In the genomic region with DNA sequence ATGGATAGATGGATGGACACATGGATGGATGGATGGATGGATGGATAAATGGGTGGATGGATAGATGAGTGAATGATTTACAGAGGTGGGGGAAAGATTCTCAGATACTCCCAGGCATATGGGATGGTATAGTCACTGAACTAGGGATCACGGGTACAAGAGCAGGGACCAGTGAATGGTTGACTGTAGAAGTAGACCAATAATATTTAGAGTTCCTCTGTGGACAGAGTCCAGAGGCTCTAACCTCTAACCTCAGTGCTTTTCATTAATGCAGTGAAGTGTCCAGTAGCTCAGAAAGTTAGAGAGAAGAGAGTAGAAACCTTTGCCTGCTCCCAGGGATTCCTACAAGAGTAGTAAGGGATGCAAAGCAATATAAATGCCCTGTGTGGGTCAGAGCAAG, we compare ENCODE assay signal across 26 mouse cellular contexts.
DNase-seq lines count a peak whose midpoint lies in the region; ATAC-seq lines count a peak whose summit lies in the region.
"Had no signal": no experiment of that assay in that cellular context is flagged by ENCODE, and none has a peak within 500 bp of the region (broad histone marks: within the 10 kb centered on the region; RNA-seq: fewer than 3 reads in every experiment).

No protein-coding gene starts in this region.

- ATAC-seq in kidney, embryonic 14.5 days (ENCODE audit: low FRiP score, low TSS enrichment) = no peak
- ATAC-seq in hindbrain, embryonic 12.5 days (ENCODE audit: low FRiP score) = no peak
- ATAC-seq: forebrain, embryonic 14.5 days; forebrain, postnatal 0 days; hindbrain, postnatal 0 days; Patski had no signal

- no peak overlapping the region for H3K27ac ChIP-seq in kidney, embryonic 14.5 days (ENCODE audit: low read depth, low read length)
- no peak overlapping the region for H3K27ac ChIP-seq in hindbrain, embryonic 12.5 days
- H3K27ac ChIP-seq: embryonic facial prominence, embryonic 12.5 days; embryonic facial prominence, embryonic 15.5 days; gastrocnemius, adult 2 months; heart, embryonic 10.5 days; heart, embryonic 13.5 days; hindbrain, embryonic 14.5 days; hindbrain, postnatal 0 days had no signal

- no peak overlapping the region for H3K4me3 ChIP-seq in kidney, embryonic 14.5 days (ENCODE audit: low read length)
- H3K4me3 ChIP-seq in hindbrain, embryonic 12.5 days = no peak overlapping the region
- H3K4me3 ChIP-seq: embryonic facial prominence, embryonic 12.5 days; embryonic facial prominence, embryonic 15.5 days; gastrocnemius, adult 2 months; heart, embryonic 10.5 days; heart, embryonic 13.5 days had no signal

- no peaks in the 10 kb centered on the region for H3K36me3 ChIP-seq in kidney, embryonic 14.5 days (ENCODE audit: control insufficient read depth, insufficient read depth, low read length)
- no peaks in the 10 kb centered on the region for H3K36me3 ChIP-seq in hindbrain, embryonic 12.5 days
- H3K36me3 ChIP-seq: embryonic facial prominence, embryonic 12.5 days; embryonic facial prominence, embryonic 15.5 days; G1E; heart, embryonic 10.5 days; heart, embryonic 13.5 days had no signal

- H3K9ac ChIP-seq in kidney, embryonic 14.5 days (ENCODE audit: low read depth, low read length) = no peak overlapping the region
- no peak overlapping the region for H3K9ac ChIP-seq in hindbrain, embryonic 12.5 days
- H3K9ac ChIP-seq: embryonic facial prominence, embryonic 12.5 days; embryonic facial prominence, embryonic 15.5 days; forebrain, postnatal 0 days; heart, embryonic 13.5 days; hindbrain, embryonic 14.5 days had no signal

- H3K9me3 ChIP-seq in kidney, embryonic 14.5 days (ENCODE audit: control insufficient read depth, low read length) = no peaks in the 10 kb centered on the region
- no peaks in the 10 kb centered on the region for H3K9me3 ChIP-seq in hindbrain, embryonic 12.5 days (replicated peaks)
- H3K9me3 ChIP-seq: embryonic facial prominence, embryonic 12.5 days; embryonic facial prominence, embryonic 15.5 days; heart, embryonic 10.5 days; heart, embryonic 13.5 days had no signal

- peak; percentile 24 for DNase-seq in kidney, adult 11 months
- no peak for DNase-seq in kidney, postnatal 4 days
- DNase-seq in kidney, adult 9 months = peak; percentile 80
- DNase-seq in kidney, postnatal 14 days = peak; percentile 23
- DNase-seq in gastrocnemius, postnatal 14 days = no peak
- DNase-seq: adrenal gland, postnatal 10 days; adrenal gland, postnatal 36 days; B cell, adult 2 months; cerebellum, adult 18-20 months; cerebellum, adult 9-10 months; cerebellum, postnatal 14 days; forebrain, postnatal 0 days; gastrocnemius, adult 2 months; gastrocnemius, postnatal 25 days; heart, adult 18-20 months had no signal

- WGBS in kidney, embryonic 14.5 days = 63% methylated on average over 1 of the region's 1 CpGs
- 93% methylated on average over 1 of the region's 1 CpGs for WGBS in hindbrain, embryonic 12.5 days

- H3K4me2 ChIP-seq in kidney, embryonic 14.5 days (replicated peaks; ENCODE audit: low read depth, low read length) = no peak overlapping the region
- H3K4me2 ChIP-seq in hindbrain, embryonic 12.5 days (replicated peaks) = no peak overlapping the region
- H3K4me2 ChIP-seq: embryonic facial prominence, embryonic 12.5 days; embryonic facial prominence, embryonic 15.5 days; heart, embryonic 13.5 days; hindbrain, embryonic 14.5 days had no signal

- intact Hi-C loops in gastrocnemius, postnatal 14 days (cut with DNase I; ENCODE audit: low total_unique reads) = no loop called here

- H3K27me3 ChIP-seq in kidney, embryonic 14.5 days (ENCODE audit: control insufficient read depth, insufficient read depth, low read length) = no peaks in the 10 kb centered on the region
- no peaks in the 10 kb centered on the region for H3K27me3 ChIP-seq in hindbrain, embryonic 12.5 days
- H3K27me3 ChIP-seq: embryonic facial prominence, embryonic 12.5 days; embryonic facial prominence, embryonic 15.5 days; Patski had no signal

- peaks cover 17% of the 10 kb centered on the region; the same call in 1 of the 2 replicates for H3K4me1 ChIP-seq in kidney, embryonic 14.5 days (ENCODE audit: control insufficient read depth, insufficient read depth, low read length)
- peaks cover 23% of the 10 kb centered on the region for H3K4me1 ChIP-seq in hindbrain, embryonic 12.5 days

Comparison
In these comparisons a context has a peak if more than half of its experiments do, and no peak if none do; other contexts are left out.
1. DNase-seq: peak in kidney, adult 11 months (single experiment), kidney, adult 9 months (single experiment) and kidney, postnatal 14 days (single experiment); none in kidney, postnatal 4 days (0 of 2) and gastrocnemius, postnatal 14 days (single experiment).